Mouse (Mus musculus) T-cell, adult 2 months (primary cell): ENCODE results near the gene Mybpc1.
"Not testable (repeated sequence)": the region's sequence is repeated elsewhere in the genome, so short reads cannot be mapped to it uniquely, and the experiment has no call there.

Experiments
- DNase-seq: peaks from one replicate; pipeline ENCODE4 v3.0.0; 2022; ENCODE audit warnings: low spot score

The Mybpc1 gene

DNA sequence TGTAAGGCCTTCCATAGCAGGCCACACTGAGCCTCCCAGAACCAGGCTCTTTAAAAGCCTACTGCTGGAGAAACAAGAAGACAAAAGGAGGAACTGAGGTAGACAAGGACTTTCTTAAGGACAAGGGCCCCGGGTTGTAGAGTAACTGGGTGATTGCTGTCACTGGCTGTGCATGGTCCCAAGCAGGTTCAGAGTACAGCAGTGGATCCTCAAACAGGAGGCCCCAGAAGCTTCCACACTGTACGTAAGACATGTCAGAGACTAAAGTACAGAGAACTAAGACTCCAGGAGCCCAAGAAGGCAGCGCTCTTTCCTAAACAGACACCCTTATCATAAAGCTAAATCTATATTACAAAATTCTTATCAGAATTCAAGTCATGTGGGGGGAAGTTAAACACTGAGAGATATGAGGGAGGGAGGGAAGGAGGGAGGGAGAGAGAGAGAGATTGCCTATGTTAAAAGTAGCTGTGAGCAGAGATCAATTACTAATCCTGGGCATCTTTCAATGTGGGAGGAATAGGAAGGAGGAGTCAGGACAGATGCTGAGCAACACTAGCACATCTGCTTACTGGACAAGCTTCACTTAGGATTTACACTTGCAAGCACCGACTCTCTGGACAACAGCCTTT is 109.9 kb downstream of the Mybpc1 start:
- no peak for DNase-seq

DNA sequence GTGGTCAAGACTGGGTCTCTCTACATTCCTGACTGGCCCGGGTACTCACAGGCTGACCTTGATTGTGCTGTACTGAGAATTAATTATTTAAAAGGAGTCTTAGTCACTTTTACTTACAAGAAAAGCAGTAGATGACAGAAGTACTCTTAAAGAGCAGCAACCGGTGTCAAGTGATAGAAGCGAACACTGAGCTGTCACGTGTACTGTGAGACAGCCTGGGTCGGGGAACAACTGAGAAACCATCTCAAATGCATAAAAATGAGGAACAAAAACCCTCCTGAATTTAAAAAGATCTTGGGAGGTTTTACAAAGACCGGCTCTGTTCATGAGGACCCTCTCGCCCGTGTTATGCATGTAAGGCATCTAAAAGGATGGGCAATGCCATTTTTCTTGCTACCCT is 112.3 kb downstream of the Mybpc1 start:
- DNase-seq = no peak

DNA sequence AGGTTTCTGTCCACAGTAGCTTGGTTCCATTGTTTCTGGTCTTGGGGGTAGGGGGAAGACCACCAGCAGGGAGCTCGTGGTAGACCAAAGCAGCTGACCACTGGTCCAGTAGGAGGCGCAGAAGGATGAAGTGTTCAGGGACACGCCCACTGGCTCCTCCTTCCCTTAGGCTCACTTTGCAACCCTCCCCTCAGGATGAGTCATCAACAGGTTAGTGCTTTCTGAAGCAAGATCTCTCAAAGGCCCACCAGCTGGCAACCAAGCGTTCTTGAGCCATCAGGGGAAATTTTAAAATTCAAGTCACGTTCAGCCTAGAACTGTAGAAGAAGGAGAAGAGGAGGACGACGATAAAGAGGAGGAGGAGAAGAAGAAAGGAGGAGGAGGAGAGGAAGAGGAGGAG is 113.3 kb downstream of the Mybpc1 start:
- DNase-seq = no peak

DNA sequence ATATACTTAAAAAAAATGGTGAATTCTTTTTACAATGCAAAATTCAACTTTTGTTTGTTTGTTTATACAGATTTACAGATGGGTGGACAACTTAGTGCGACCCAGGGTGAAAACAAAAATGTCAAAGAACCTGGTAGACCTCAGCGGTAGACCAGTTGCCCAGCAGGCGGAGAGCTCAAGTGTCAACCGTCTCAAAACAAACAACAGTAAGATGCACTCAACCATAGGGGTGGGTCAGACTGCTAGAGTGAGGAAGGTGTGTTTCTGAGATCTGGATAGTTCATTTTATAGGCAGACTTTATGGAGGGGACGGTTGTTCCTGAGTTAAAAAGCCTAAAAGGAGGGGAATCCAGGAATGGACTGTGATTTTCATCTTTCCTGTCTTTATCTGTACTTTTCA is 116.3 kb downstream of the Mybpc1 start:
- no peak for DNase-seq

DNA sequence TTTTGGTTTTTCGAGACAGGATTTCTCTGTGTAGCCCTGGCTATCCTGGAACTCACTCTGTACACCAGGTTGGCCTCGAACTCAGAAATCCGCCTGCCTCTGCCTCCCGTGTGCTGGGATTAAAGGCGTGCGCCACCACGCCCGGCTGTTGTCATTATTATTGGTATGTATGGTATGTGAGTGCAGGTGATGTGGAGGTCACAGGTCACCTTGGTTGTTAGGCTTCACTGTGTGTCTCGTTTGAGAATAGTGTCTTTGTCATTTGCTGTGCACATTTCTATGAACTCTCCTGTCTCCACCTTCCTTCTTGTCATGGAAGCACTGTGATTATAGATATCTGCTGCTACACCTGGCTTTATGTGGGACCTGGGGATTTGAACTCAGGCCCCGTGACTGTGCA is 122.1 kb downstream of the Mybpc1 start:
- DNase-seq = not testable (repeated sequence)
